Mouse (Mus musculus) adrenal gland, postnatal 10 days (tissue): ENCODE results near the gene Ift88. TPM values are rescaled to one million over a fixed set of nuclear protein-coding genes. Genes with fewer than 3 reads are reported as not detected.

Experiments used
- total RNA-seq, 2 experiments: library from RNA; stranded (reverse); gene quantifications; 2 replicates each; pipeline ENCODE4 v1.2.3; 2021

Gene Ift88
- total RNA-seq, 2 experiments from 2014 or later = 7.2 to 8.9 TPM

Other genes starting within 250 kb of the Ift88 start
- gene Cryl1, start 25.5 kb upstream of the Ift88 start, total RNA-seq = 10 to 100 TPM; 18.7 to 19.6 TPM
- gene Il17d, start 100.7 kb downstream of the Ift88 start, total RNA-seq = 1 to 10 TPM; 3.3 to 3.8 TPM
- gene Eef1akmt1, start 147.6 kb downstream of the Ift88 start, total RNA-seq = 10 to 100 TPM; 32.3 to 34.6 TPM
- gene Xpo4, start 241.4 kb downstream of the Ift88 start, total RNA-seq = 10 to 100 TPM; 20.7 to 28.1 TPM